Mouse (Mus musculus) limb, embryonic 14.5 days (tissue): Measurements from ENCODE around the gene Nck2. TPM values are rescaled to one million over a fixed set of nuclear protein-coding genes. Genes with fewer than 3 reads are reported as not detected.

ENCODE experiments used
- ATAC-seq: fragments of 200-750 bp; cut with Nextera tagmentation; 2 replicates; pipeline ENCODE4 v1.8.0; 2017; ENCODE audit warnings: low read depth, moderate number of reproducible peaks, moderate TSS enrichment; ENCODE audit not compliant: low FRiP score
- DNase-seq: peaks from one replicate; pipeline ENCODE4 v3.0.0-alpha.2; 2015; ENCODE audit warnings: low spot score
- H3K27ac ChIP-seq: fragments of 300-500 bp; sonication (generic); replicated peaks from 2 replicates; pipeline ENCODE4 v1.5.1; 2014; ENCODE audit warnings: low read depth, mild to moderate bottlenecking, low read length, moderate library complexity, mixed read lengths
- H3K27me3 ChIP-seq: fragments of 300-500 bp; sonication (generic); 2 replicates; pipeline ENCODE4 v1.6.1; 2014; ENCODE audit warnings: low read length, mixed read lengths; ENCODE audit not compliant: control insufficient read depth, insufficient read depth
- H3K36me3 ChIP-seq: fragments of 300-500 bp; sonication (generic); 2 replicates; pipeline ENCODE4 v1.6.1; 2014; ENCODE audit warnings: mild to moderate bottlenecking, low read length, moderate library complexity, mixed read lengths; ENCODE audit not compliant: control insufficient read depth, insufficient read depth
- H3K4me1 ChIP-seq: fragments of 300-500 bp; sonication (generic); 2 replicates; pipeline ENCODE4 v1.6.1; 2014; ENCODE audit warnings: antibody characterized with exemption, low read length, mixed read lengths; ENCODE audit not compliant: control insufficient read depth, insufficient read depth
- H3K4me2 ChIP-seq: fragments of 300-500 bp; sonication (generic); replicated peaks from 2 replicates; pipeline ENCODE4 v1.6.1; 2014; ENCODE audit warnings: low read depth, mild to moderate bottlenecking, low read length, moderate library complexity; ENCODE audit not compliant: severe bottlenecking
- H3K4me3 ChIP-seq: fragments of 300-500 bp; sonication (generic); replicated peaks from 2 replicates; pipeline ENCODE4 v1.5.1; 2014; ENCODE audit warnings: low read length
- H3K9ac ChIP-seq: fragments of 300-500 bp; sonication (generic); 2 replicates; pipeline ENCODE4 v1.6.1; 2014; ENCODE audit warnings: mild to moderate bottlenecking, low read depth, low read length, moderate library complexity; ENCODE audit not compliant: severe bottlenecking
- H3K9me3 ChIP-seq: fragments of 300-500 bp; sonication (generic); 2 replicates; pipeline ENCODE4 v1.6.1; 2016; ENCODE audit warnings: low read length; ENCODE audit not compliant: control insufficient read depth
- POLR2A ChIP-seq: fragments of 200-500 bp; IDR thresholded peaks from 2 replicates; pipeline ENCODE4 v1.8.0; 2012; ENCODE audit warnings: inconsistent platforms, mild to moderate bottlenecking, moderate library complexity, borderline replicate concordance; ENCODE audit not compliant: insufficient read depth, insufficient read length; ENCODE audit errors: extremely low read depth
- WGBS: fragments of 180-500 bp; shearing (Covaris S2); extraction: QIAGEN DNeasy Blood & Tissue Kit; methylation state at CpG from one replicate; pipeline ENCODE4 v1.1.7; 2014; 5-methylcytosine and 5-hydroxymethylcytosine counted together
- polyA plus RNA-seq, 2 experiments: library from polyadenylated mRNA; depleted of rRNA in 1 of 2; stranded (reverse) in 1 of 2; unstranded in 1 of 2; fragments of >200 nt; fragmentation: Nextera tagmentation in 1 of 2; extraction: Ambion mirVana in 1 of 2; gene quantifications; 2 replicates each; pipeline versions ENCODE4 v1.2.1 to v1.2.3; 2012 to 2014

Gene Nck2
- polyA plus RNA-seq, 2 experiments, result 38.8 to 43.3 TPM

DNA sequence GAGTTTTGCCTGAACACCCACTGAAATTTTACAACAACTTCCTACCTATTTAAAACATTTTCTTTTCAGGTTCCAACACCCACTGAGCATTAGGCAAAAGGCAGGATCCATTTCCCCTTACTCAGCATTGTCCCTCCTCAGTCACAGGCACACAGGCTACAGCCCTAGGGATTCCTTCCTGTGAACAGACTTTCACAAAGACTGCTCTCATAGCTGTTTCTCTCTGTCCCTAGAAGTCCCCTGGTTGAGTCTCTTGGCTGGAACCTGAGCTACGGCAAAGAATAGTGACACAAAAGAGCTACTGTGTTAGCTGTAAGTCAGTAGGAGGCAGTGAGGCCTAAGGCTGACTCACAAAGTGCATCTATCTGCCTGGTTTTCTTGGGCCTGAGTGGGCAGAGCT is 139.2 kb downstream of the Nck2 start:
- Histone ChIP-seq H3K36me3 (no peaks in the 10 kb centered on the region), H3K4me2 (no peak overlapping the region), H3K27me3 (no peaks in the 10 kb centered on the region), H3K4me3 (no peak overlapping the region), H3K9ac (no peak overlapping the region), H3K27ac (no peak overlapping the region), H3K4me1 (peaks cover 3% of the 10 kb centered on the region; the same call in 1 of the 2 replicates), H3K9me3 (no peaks in the 10 kb centered on the region)
- 72% methylated on average over 1 of the region's 1 CpGs for WGBS
- no peak for DNase-seq
- no peak for ATAC-seq
- no peak for TF ChIP-seq POLR2A

DNA sequence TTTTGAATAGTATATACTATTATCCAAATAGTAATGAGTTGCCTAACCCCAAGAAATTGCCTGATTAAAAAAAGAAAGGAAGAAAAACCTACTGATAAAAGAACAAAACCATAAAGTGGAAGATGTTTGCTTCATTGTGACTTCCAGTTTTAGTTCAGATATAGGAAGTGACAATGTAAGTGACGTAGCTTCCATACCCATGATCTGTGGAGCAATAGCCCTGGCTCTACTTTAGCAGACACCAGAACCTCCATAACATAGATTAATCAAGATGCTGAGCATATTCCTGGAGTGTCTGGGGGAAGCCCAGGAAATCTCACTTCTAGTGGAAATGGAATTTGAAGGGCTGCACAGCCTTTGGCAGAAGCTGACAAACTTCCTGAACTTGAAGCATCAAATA is 144.6 kb downstream of the Nck2 start:
- H3K9me3 ChIP-seq, result no peaks in the 10 kb centered on the region
- no peaks in the 10 kb centered on the region for H3K36me3 ChIP-seq
- DNase-seq, result no peak
- WGBS, result 88% methylated on average over 1 of the region's 1 CpGs
- no peak for ATAC-seq
- H3K4me2 ChIP-seq, result no peak overlapping the region
- no peak for TF ChIP-seq POLR2A
- H3K27ac ChIP-seq, result no peak overlapping the region
- H3K4me1 ChIP-seq, result 0 out of 2 replicates have a peak, but pooled peaks cover 8% of the 10 kb centered on the region
- H3K9ac ChIP-seq, result no peak overlapping the region
- no peaks in the 10 kb centered on the region for H3K27me3 ChIP-seq
- H3K4me3 ChIP-seq, result no peak overlapping the region

- no peak for DNase-seq
These were observed 145.5 kb downstream of the Nck2 start for GRCm38 (mm10) chr1:43589910-43590309.

GRCm38 (mm10) chr1:43590727-43591126 is 146.3 kb downstream of the Nck2 start:
- no peak overlapping the region for H3K27ac ChIP-seq

More at GRCm38 (mm10) chr1:43589910-43590309, 145.5 kb downstream of the Nck2 start:
- Histone ChIP-seq H3K36me3 (no peaks in the 10 kb centered on the region), H3K4me2 (no peak overlapping the region), H3K9me3 (no peaks in the 10 kb centered on the region), H3K27me3 (no peaks in the 10 kb centered on the region), H3K4me1 (peaks cover 8% of the 10 kb centered on the region; the same call in 1 of the 2 replicates), H3K4me3 (no peak overlapping the region), H3K27ac (no peak overlapping the region), H3K9ac (no peak overlapping the region)
- 69% methylated on average over 2 of the region's 2 CpGs for WGBS
- no peak for ATAC-seq
- TF ChIP-seq POLR2A, result no peak

GRCm38 (mm10) chr1:43593069-43593468 is 148.7 kb downstream of the Nck2 start:
- Histone ChIP-seq H3K27ac (no peak overlapping the region), H3K27me3 (no peaks in the 10 kb centered on the region), H3K4me3 (no peak overlapping the region), H3K4me2 (no peak overlapping the region), H3K9me3 (no peaks in the 10 kb centered on the region), H3K36me3 (no peaks in the 10 kb centered on the region), H3K4me1 (peaks cover 12% of the 10 kb centered on the region; the same call in 1 of the 2 replicates), H3K9ac (no peak overlapping the region)
- no peak for TF ChIP-seq POLR2A
- 74% methylated on average over 3 of the region's 3 CpGs for WGBS
- ATAC-seq (no peak), DNase-seq (no peak)

More at GRCm38 (mm10) chr1:43590727-43591126, 146.3 kb downstream of the Nck2 start:
- DNase-seq, result no peak
- no peak for TF ChIP-seq POLR2A
- no peaks in the 10 kb centered on the region for H3K27me3 ChIP-seq
- WGBS, result 26% methylated on average over 1 of the region's 1 CpGs
- no peak overlapping the region for H3K9ac ChIP-seq
- H3K4me2 ChIP-seq, result no peak overlapping the region
- H3K4me3 ChIP-seq, result no peak overlapping the region
- peaks cover 12% of the 10 kb centered on the region; the same call in 1 of the 2 replicates for H3K4me1 ChIP-seq
- ATAC-seq, result no peak
- no peaks in the 10 kb centered on the region for H3K36me3 ChIP-seq
- no peaks in the 10 kb centered on the region for H3K9me3 ChIP-seq
